Mouse (Mus musculus) neural tube, embryonic 15.5 days (tissue): ENCODE measurements around the gene Tomm20. TPM values are rescaled to one million over a fixed set of nuclear protein-coding genes. Genes with fewer than 3 reads are reported as not detected.
"Not testable (repeated sequence)": the region's sequence is repeated elsewhere in the genome, so short reads cannot be mapped to it uniquely, and the experiment has no call there.

Experiments used
- ATAC-seq: fragments of 200-750 bp; cut with Nextera tagmentation; 2 replicates; pipeline ENCODE4 v1.8.0; 2017; ENCODE audit warnings: mild to moderate bottlenecking, moderate TSS enrichment, moderate library complexity; ENCODE audit not compliant: low FRiP score
- H3K27ac ChIP-seq: fragments of 300-500 bp; sonication (generic); replicated peaks from 2 replicates; pipeline ENCODE4 v1.5.1; 2015; ENCODE audit warnings: mild to moderate bottlenecking, inconsistent platforms
- H3K27me3 ChIP-seq: fragments of 300-500 bp; sonication (generic); replicated peaks from 2 replicates; pipeline ENCODE4 v1.6.1; 2015; ENCODE audit warnings: inconsistent platforms
- H3K36me3 ChIP-seq: fragments of 300-500 bp; sonication (generic); 2 replicates; pipeline ENCODE4 v1.6.1; 2015; ENCODE audit warnings: inconsistent platforms
- H3K4me1 ChIP-seq: fragments of 300-500 bp; sonication (generic); 2 replicates; pipeline ENCODE4 v1.6.1; 2015; ENCODE audit warnings: inconsistent platforms
- H3K4me2 ChIP-seq: fragments of 300-500 bp; sonication (generic); 2 replicates; pipeline ENCODE4 v1.6.1; 2015; ENCODE audit warnings: inconsistent platforms, mild to moderate bottlenecking, moderate library complexity
- H3K4me3 ChIP-seq: fragments of 300-500 bp; sonication (generic); replicated peaks from 2 replicates; pipeline ENCODE4 v1.5.1; 2015; ENCODE audit warnings: mild to moderate bottlenecking, inconsistent platforms
- H3K9ac ChIP-seq: fragments of 300-500 bp; sonication (generic); replicated peaks from 2 replicates; pipeline ENCODE4 v1.6.1; 2015; ENCODE audit warnings: mild to moderate bottlenecking, inconsistent platforms
- H3K9me3 ChIP-seq: fragments of 300-500 bp; sonication (generic); replicated peaks from 2 replicates; pipeline ENCODE4 v1.6.1; 2016; ENCODE audit warnings: inconsistent platforms
- WGBS: fragments of 180-500 bp; shearing (Covaris S2); methylation state at CpG from one replicate; pipeline ENCODE4 v1.1.7; 2015; ENCODE audit warnings: mixed read lengths; 5-methylcytosine and 5-hydroxymethylcytosine counted together
- polyA plus RNA-seq: library from polyadenylated mRNA; unstranded; fragments of >200 nt; fragmentation: Nextera tagmentation; extraction: Ambion mirVana; gene quantifications from 2 replicates; pipeline ENCODE4 v1.2.1, GENCODE M21; 2015

The Tomm20 gene
- polyA plus RNA-seq, 1 experiment from 2014 or later = 225 TPM

- no peaks in the 10 kb centered on the region for H3K27me3 ChIP-seq
- H3K9me3 ChIP-seq = no peaks in the 10 kb centered on the region
- H3K9ac ChIP-seq = no peak overlapping the region
- no peaks in the 10 kb centered on the region for H3K36me3 ChIP-seq
- H3K27ac ChIP-seq = no peak overlapping the region
- H3K4me3 ChIP-seq = no peak overlapping the region
- H3K4me1 ChIP-seq = no peaks in the 10 kb centered on the region
- ATAC-seq = no peak
- WGBS = 79% methylated on average over 9 of the region's 9 CpGs
- no peak overlapping the region for H3K4me2 ChIP-seq
These were observed 42.3 kb downstream of the Tomm20 start for GRCm38 (mm10) chr8:126903224-126903895.

- Histone ChIP-seq H3K9me3 (no peaks in the 10 kb centered on the region), H3K4me3 (no peak overlapping the region), H3K27ac (no peak overlapping the region), H3K4me2 (no peak overlapping the region), H3K27me3 (no peaks in the 10 kb centered on the region), H3K36me3 (no peaks in the 10 kb centered on the region), H3K4me1 (no peaks in the 10 kb centered on the region), H3K9ac (no peak overlapping the region)
- ATAC-seq = no peak
- WGBS = 89% methylated on average over 1 of the region's 1 CpGs
These were observed 44.0 kb downstream of the Tomm20 start for GRCm38 (mm10) chr8:126901612-126902011.

GRCm38 (mm10) chr8:126901049-126901448 is 44.6 kb downstream of the Tomm20 start:
- Histone ChIP-seq H3K9me3 (no peaks in the 10 kb centered on the region), H3K4me3 (no peak overlapping the region), H3K27ac (no peak overlapping the region), H3K27me3 (no peaks in the 10 kb centered on the region), H3K36me3 (no peaks in the 10 kb centered on the region), H3K4me2 (no peak overlapping the region), H3K4me1 (no peaks in the 10 kb centered on the region), H3K9ac (no peak overlapping the region)
- ATAC-seq = no peak
- 71% methylated on average over 2 of the region's 2 CpGs for WGBS

GRCm38 (mm10) chr8:126895133-126895532 is 50.5 kb downstream of the Tomm20 start:
- no peak overlapping the region for H3K4me2 ChIP-seq
- 46% methylated on average over 6 of the region's 6 CpGs for WGBS
- peaks cover 9% of the 10 kb centered on the region; the same call in 1 of the 2 replicates for H3K4me1 ChIP-seq
- H3K36me3 ChIP-seq = no peaks in the 10 kb centered on the region
- H3K4me3 ChIP-seq = no peak overlapping the region
- ATAC-seq = no peak
- no peaks in the 10 kb centered on the region for H3K27me3 ChIP-seq
- H3K9ac ChIP-seq = no peak overlapping the region
- H3K9me3 ChIP-seq = no peaks in the 10 kb centered on the region
- H3K27ac ChIP-seq = no peak overlapping the region; the same call in 1 of the 2 replicates

- Histone ChIP-seq H3K4me2 (no peak overlapping the region), H3K27ac (peak overlapping the region; percentile 42; the same call in 1 of the 2 replicates), H3K4me1 (peaks cover 25% of the 10 kb centered on the region), H3K9ac (no peak overlapping the region), H3K27me3 (no peaks in the 10 kb centered on the region), H3K4me3 (no peak overlapping the region), H3K36me3 (no peaks in the 10 kb centered on the region), H3K9me3 (no peaks in the 10 kb centered on the region)
- WGBS = 67% methylated on average over 3 of the region's 3 CpGs
- ATAC-seq = no peak
These were observed 58.0 kb downstream of the Tomm20 start for GRCm38 (mm10) chr8:126887639-126888006.

- peaks cover 25% of the 10 kb centered on the region for H3K4me1 ChIP-seq
- ATAC-seq = no peak
- H3K9me3 ChIP-seq = no peaks in the 10 kb centered on the region
- H3K27me3 ChIP-seq = no peaks in the 10 kb centered on the region
- no peaks in the 10 kb centered on the region for H3K36me3 ChIP-seq
- peak overlapping the region; percentile 42 for H3K27ac ChIP-seq
- H3K4me3 ChIP-seq = no peak overlapping the region
- H3K9ac ChIP-seq = no peak overlapping the region
- 47% methylated on average over 8 of the region's 8 CpGs for WGBS
- H3K4me2 ChIP-seq = no peak overlapping the region
These were observed 58.7 kb downstream of the Tomm20 start for GRCm38 (mm10) chr8:126886741-126887638.

GRCm38 (mm10) chr8:126885554-126886485 is 59.8 kb downstream of the Tomm20 start:
- no peak for ATAC-seq
- no peaks in the 10 kb centered on the region for H3K36me3 ChIP-seq
- H3K9me3 ChIP-seq = no peaks in the 10 kb centered on the region
- H3K4me2 ChIP-seq = no peak overlapping the region
- peaks cover 25% of the 10 kb centered on the region for H3K4me1 ChIP-seq
- H3K4me3 ChIP-seq = no peak overlapping the region
- peak overlapping the region; percentile 42 for H3K27ac ChIP-seq
- no peaks in the 10 kb centered on the region for H3K27me3 ChIP-seq
- WGBS = 79% methylated on average over 13 of the region's 13 CpGs
- no peak overlapping the region for H3K9ac ChIP-seq

- Histone ChIP-seq H3K4me3 (no peak overlapping the region), H3K27ac (peak overlapping the region; percentile 60), H3K9me3 (no peaks in the 10 kb centered on the region), H3K27me3 (no peaks in the 10 kb centered on the region), H3K36me3 (no peaks in the 10 kb centered on the region), H3K4me2 (no peak overlapping the region), H3K4me1 (peaks cover 25% of the 10 kb centered on the region), H3K9ac (no peak overlapping the region)
- 34% methylated on average over 6 of the region's 6 CpGs for WGBS
- ATAC-seq = peak; percentile 75; the same call in 1 of the 2 replicates
These were observed 61.3 kb downstream of the Tomm20 start for GRCm38 (mm10) chr8:126884202-126884926.

- Histone ChIP-seq H3K4me3 (no peak overlapping the region), H3K4me1 (peaks cover 25% of the 10 kb centered on the region), H3K27me3 (no peaks in the 10 kb centered on the region), H3K4me2 (no peak overlapping the region), H3K9me3 (no peaks in the 10 kb centered on the region), H3K36me3 (no peaks in the 10 kb centered on the region), H3K27ac (peak overlapping the region; percentile 60; the same call in 1 of the 2 replicates), H3K9ac (no peak overlapping the region)
- no peak for ATAC-seq
- WGBS = 82% methylated on average over 5 of the region's 5 CpGs
These were observed 61.9 kb downstream of the Tomm20 start for GRCm38 (mm10) chr8:126883752-126884151.

GRCm38 (mm10) chr8:126882586-126882985 is 63.1 kb downstream of the Tomm20 start:
- H3K36me3 ChIP-seq, H3K27ac ChIP-seq, H3K9me3 ChIP-seq, H3K4me3 ChIP-seq, H3K9ac ChIP-seq, H3K4me2 ChIP-seq, H3K27me3 ChIP-seq, ATAC-seq: not testable (repeated sequence)
- H3K4me1 ChIP-seq = peaks cover 25% of the 10 kb centered on the region
- 100% methylated on average over 1 of the region's 1 CpGs for WGBS
